In the genomic region with DNA sequence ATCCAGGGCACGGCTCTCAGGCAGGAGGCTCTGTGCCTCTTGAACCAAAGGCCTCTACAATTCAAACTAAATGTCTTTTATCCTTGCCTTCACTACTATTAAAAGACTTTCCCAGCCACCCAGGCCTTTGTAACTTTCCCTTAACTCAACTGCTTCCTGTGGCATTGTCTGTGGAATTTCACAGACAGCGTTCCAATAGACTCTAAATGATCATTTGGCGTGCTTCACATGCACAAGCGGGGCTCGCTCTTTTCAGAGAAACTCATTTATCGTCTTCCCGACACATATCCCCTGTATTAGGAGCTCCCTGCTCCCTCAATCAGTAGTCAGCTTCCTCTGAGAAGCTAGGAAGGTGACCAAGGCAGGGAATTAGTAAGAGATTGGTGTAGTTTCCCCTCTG, we compare ENCODE assay signal across 19 mouse cellular contexts.
"Had no signal": no experiment of that assay in that cellular context is flagged by ENCODE, and none has a peak within 500 bp of the region (broad histone marks: within the 10 kb centered on the region; RNA-seq: fewer than 3 reads in every experiment).

No protein-coding gene starts in this region.

- ATAC-seq: liver, embryonic 12.5 days; midbrain, embryonic 13.5 days had no signal

- H3K27ac ChIP-seq: kidney, postnatal 0 days; layer of hippocampus, adult 2 months; limb, embryonic 10.5 days; limb, embryonic 13.5 days; liver, embryonic 12.5 days; liver, embryonic 15.5 days; lung, embryonic 15.5 days; midbrain, embryonic 10.5 days; midbrain, embryonic 13.5 days had no signal

- H3K4me1 ChIP-seq: limb, embryonic 10.5 days; liver, embryonic 12.5 days; liver, embryonic 15.5 days; lung, embryonic 15.5 days; megakaryocyte, embryonic 14.5 days; midbrain, embryonic 10.5 days had no signal

- H3K9me3 ChIP-seq: limb, embryonic 10.5 days; limb, embryonic 13.5 days; liver, embryonic 12.5 days; liver, embryonic 15.5 days; lung, embryonic 15.5 days; midbrain, embryonic 10.5 days; midbrain, embryonic 13.5 days had no signal

- H3K27me3 ChIP-seq: limb, embryonic 13.5 days; liver, embryonic 12.5 days; liver, embryonic 15.5 days; lung, embryonic 15.5 days; megakaryocyte, embryonic 14.5 days; midbrain, embryonic 13.5 days had no signal

- H3K36me3 ChIP-seq: limb, embryonic 10.5 days; limb, embryonic 13.5 days; liver, embryonic 12.5 days; liver, embryonic 15.5 days; lung, embryonic 15.5 days; midbrain, embryonic 10.5 days; midbrain, embryonic 13.5 days had no signal

- H3K4me2 ChIP-seq: limb, embryonic 13.5 days; liver, embryonic 12.5 days; liver, embryonic 15.5 days; lung, embryonic 15.5 days; midbrain, embryonic 13.5 days had no signal

- H3K4me3 ChIP-seq: layer of hippocampus, adult 2 months; limb, embryonic 10.5 days; limb, embryonic 13.5 days; liver, embryonic 12.5 days; liver, embryonic 15.5 days; lung, embryonic 15.5 days; megakaryocyte, embryonic 14.5 days; midbrain, embryonic 10.5 days; midbrain, embryonic 13.5 days had no signal

- H3K9ac ChIP-seq: limb, embryonic 13.5 days; liver, embryonic 12.5 days; liver, embryonic 15.5 days; lung, embryonic 15.5 days; midbrain, embryonic 13.5 days had no signal

- DNase-seq: kidney, adult 2 months; kidney, postnatal 25 days; layer of hippocampus, adult 9-11 months; liver; lung, adult 18-20 months; lung, postnatal 10 days; lung, postnatal 36 days; thymus, adult 18-20 months; thymus, postnatal 36 days had no signal
